Mouse (Mus musculus) ES-E14 (cell line): ENCODE measurements around the gene Cacna1e.

ENCODE experiments used
- CHD2 ChIP-seq: IDR thresholded peaks from 2 replicates; pipeline ENCODE4 v1.6.1; 2014; ENCODE audit warnings: mild to moderate bottlenecking, low read depth, low read length, inconsistent platforms
- HCFC1 ChIP-seq: IDR thresholded peaks from 2 replicates; pipeline ENCODE4 v1.6.1; 2012; ENCODE audit warnings: low read length, inconsistent platforms, borderline replicate concordance; ENCODE audit not compliant: insufficient read depth
- MAFK ChIP-seq: IDR thresholded peaks from 2 replicates; pipeline ENCODE4 v1.6.1; 2014; ENCODE audit warnings: mild to moderate bottlenecking, low read depth, low read length, inconsistent platforms; ENCODE audit not compliant: insufficient read depth

- TF ChIP-seq MAFK, result no peak
- TF ChIP-seq CHD2, result no peak
- TF ChIP-seq HCFC1, result no peak
These were observed 168.7 kb downstream of the Cacna1e start for GRCm38 (mm10) chr1:154715596-154715995.
